Mouse (Mus musculus) stomach, embryonic 16.5 days (tissue): Measurements from ENCODE around the gene Adamts15. TPM values are rescaled to one million over a fixed set of nuclear protein-coding genes. Genes with fewer than 3 reads are reported as not detected.

Experiments used
- ATAC-seq: fragments of 200-750 bp; cut with Nextera tagmentation; 2 replicates; pipeline ENCODE4 v1.8.0; 2017; ENCODE audit warnings: moderate number of reproducible peaks, moderate TSS enrichment; ENCODE audit not compliant: insufficient read depth, low FRiP score
- H3K27ac ChIP-seq: fragments of 300-500 bp; sonication (generic); 2 replicates; pipeline ENCODE4 v1.5.1; 2014; ENCODE audit warnings: low read length
- H3K27me3 ChIP-seq: fragments of 300-500 bp; sonication (generic); 2 replicates; pipeline ENCODE4 v1.6.1; 2014; ENCODE audit warnings: low read length, control low read depth, mixed read lengths; ENCODE audit not compliant: control insufficient read depth, insufficient read depth
- H3K36me3 ChIP-seq: fragments of 300-500 bp; sonication (generic); 2 replicates; pipeline ENCODE4 v1.6.1; 2014; ENCODE audit warnings: low read length; ENCODE audit not compliant: control insufficient read depth, insufficient read depth
- H3K4me1 ChIP-seq: fragments of 300-500 bp; sonication (generic); 2 replicates; pipeline ENCODE4 v1.6.1; 2014; ENCODE audit warnings: low read length, control low read depth, mixed read lengths; ENCODE audit not compliant: control insufficient read depth, insufficient read depth
- H3K4me2 ChIP-seq: fragments of 300-500 bp; sonication (generic); 2 replicates; pipeline ENCODE4 v1.6.1; 2014; ENCODE audit warnings: low read depth, low read length, mixed read lengths
- H3K4me3 ChIP-seq: fragments of 300-500 bp; sonication (generic); replicated peaks from 2 replicates; pipeline ENCODE4 v1.5.1; 2014; ENCODE audit warnings: mild to moderate bottlenecking, low read length
- H3K9ac ChIP-seq: fragments of 300-500 bp; sonication (generic); 2 replicates; pipeline ENCODE4 v1.6.1; 2014; ENCODE audit warnings: low read length
- H3K9me3 ChIP-seq: fragments of 300-500 bp; sonication (generic); replicated peaks from 2 replicates; pipeline ENCODE4 v1.6.1; 2016; ENCODE audit warnings: low read length, control low read depth; ENCODE audit not compliant: control insufficient read depth
- WGBS: fragments of 180-500 bp; shearing (Covaris S2); extraction: QIAGEN DNeasy Blood & Tissue Kit; methylation state at CpG from one replicate; pipeline ENCODE4 v1.1.7; 2014; 5-methylcytosine and 5-hydroxymethylcytosine counted together
- polyA plus RNA-seq: library from polyadenylated mRNA; unstranded; fragments of >200 nt; fragmentation: Nextera tagmentation; extraction: Ambion mirVana; gene quantifications from 2 replicates; pipeline ENCODE4 v1.2.1, GENCODE M21; 2015

Gene Adamts15
- polyA plus RNA-seq, 1 experiment from 2014 or later, result 10.2 TPM

DNA sequence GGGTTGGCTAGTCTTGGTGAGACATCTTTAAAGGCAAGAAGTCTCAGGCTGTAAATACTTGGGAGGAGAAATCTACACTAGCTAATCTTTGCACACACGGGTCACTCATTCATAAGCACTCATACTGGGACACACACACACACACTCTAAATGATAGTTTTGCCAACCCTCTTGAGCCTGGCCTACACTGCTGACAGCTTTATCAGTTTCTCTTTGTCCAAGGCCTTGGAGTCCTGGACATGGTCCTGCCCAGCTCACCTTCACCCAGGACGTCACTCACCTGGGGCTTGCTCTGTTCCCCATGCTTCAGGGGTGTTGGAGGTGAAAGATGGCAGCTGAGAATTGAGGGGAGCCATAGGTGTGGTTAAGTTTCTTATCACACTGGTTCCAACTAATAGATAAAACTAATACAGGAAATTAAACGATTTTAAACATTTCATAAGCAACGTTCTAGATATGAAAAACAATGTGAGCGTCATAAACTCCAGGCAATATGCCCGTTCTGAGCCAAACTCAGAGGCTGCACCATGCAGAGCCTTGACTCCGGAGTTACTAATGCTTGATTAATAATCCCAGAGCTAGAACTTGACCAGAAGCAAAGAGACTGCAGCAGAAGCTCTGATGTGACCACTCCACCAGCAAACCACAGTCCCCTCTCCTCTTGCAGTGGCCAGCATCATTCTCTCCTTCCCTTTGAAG lies 42.9 kb downstream of the Adamts15 start:
- Histone ChIP-seq H3K4me1 (no peaks in the 10 kb centered on the region), H3K9me3 (no peaks in the 10 kb centered on the region), H3K4me2 (no peak overlapping the region), H3K27me3 (no peaks in the 10 kb centered on the region), H3K4me3 (no peak overlapping the region), H3K27ac (no peak overlapping the region), H3K36me3 (no peaks in the 10 kb centered on the region), H3K9ac (no peak overlapping the region)
- ATAC-seq, result no peak
- WGBS, result 58% methylated on average over 7 of the region's 7 CpGs

- H3K9me3 ChIP-seq, result no peaks in the 10 kb centered on the region
- H3K4me2 ChIP-seq, result no peak overlapping the region
- no peaks in the 10 kb centered on the region for H3K27me3 ChIP-seq
- 40% methylated on average over 3 of the region's 3 CpGs for WGBS
- ATAC-seq, result no peak
- H3K9ac ChIP-seq, result no peak overlapping the region
- no peaks in the 10 kb centered on the region for H3K36me3 ChIP-seq
- no peak overlapping the region for H3K27ac ChIP-seq
- no peak overlapping the region for H3K4me3 ChIP-seq
- H3K4me1 ChIP-seq, result no peaks in the 10 kb centered on the region
Measured at GRCm38 (mm10) chr9:30876552-30876951, 45.7 kb downstream of the Adamts15 start.

DNA sequence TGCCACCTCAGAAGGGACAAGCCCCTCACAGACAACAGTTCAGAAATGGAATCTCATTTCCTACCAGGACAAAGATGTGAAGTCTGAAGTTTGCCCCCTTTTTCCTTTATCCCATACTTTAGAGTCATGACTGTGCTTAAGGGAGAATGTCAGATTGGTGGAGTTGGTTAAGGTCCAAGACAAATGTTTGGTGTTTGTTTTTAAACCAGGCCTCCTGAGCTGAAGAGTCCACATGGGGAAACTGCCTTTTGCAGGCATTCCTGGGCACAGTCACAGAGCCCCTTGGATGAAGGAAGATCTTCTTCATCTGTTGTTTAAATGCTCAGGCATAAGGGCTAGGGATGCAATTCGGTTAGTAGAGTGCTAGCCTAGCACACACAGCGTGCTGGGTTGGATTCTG lies 66.4 kb downstream of the Adamts15 start:
- no peak for ATAC-seq
- H3K27ac ChIP-seq, result no peak overlapping the region
- 75% methylated on average over 2 of the region's 2 CpGs for WGBS

DNA sequence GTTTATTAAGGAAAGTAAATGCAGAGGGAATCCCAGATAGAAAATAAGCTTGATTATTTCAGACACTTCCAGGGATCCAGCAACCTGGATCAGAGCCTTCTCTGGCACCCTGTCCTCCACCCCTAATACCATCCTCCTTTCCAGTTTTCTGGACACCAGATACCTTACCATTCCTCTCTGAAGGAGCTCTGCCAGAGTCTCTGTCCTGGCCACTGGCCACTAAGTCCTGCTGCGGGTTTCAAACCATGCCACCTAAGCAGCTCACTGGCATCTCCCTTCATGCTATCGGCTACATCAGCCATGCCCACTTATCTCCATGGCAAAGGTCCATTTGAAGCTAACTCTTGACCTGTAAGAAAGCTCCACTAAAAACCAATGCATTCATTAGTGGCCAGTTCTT lies 70.4 kb downstream of the Adamts15 start:
- H3K36me3 ChIP-seq, result no peaks in the 10 kb centered on the region

More for the DNA sequence above, 66.4 kb downstream of the Adamts15 start:
- no peak overlapping the region for H3K4me3 ChIP-seq
- H3K9ac ChIP-seq, result no peak overlapping the region
- no peaks in the 10 kb centered on the region for H3K9me3 ChIP-seq
- H3K4me2 ChIP-seq, result no peak overlapping the region
- no peaks in the 10 kb centered on the region for H3K27me3 ChIP-seq
- no peaks in the 10 kb centered on the region for H3K36me3 ChIP-seq
- H3K4me1 ChIP-seq, result no peaks in the 10 kb centered on the region

DNA sequence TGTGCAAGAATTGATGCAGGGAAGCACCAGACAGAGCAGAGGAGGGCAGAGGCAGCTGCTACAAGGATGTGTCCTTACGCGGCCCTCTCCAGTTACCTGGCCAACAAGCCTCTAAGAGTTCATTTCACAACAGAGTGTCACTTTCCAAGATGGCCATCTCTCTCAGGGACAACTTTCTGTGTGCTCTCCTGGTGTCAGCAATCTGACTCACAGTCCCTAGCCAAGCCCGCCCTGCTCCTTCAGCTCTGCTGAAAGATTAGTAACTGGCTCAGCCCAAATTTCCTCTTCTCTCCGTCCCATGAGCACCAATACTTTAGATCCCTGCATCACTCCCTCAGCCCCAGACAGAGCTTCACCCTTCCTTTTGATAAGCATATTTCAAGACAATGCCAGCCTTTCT lies 72.3 kb downstream of the Adamts15 start:
- Histone ChIP-seq H3K4me3 (no peak overlapping the region), H3K9ac (no peak overlapping the region), H3K4me1 (no peaks in the 10 kb centered on the region), H3K4me2 (no peak overlapping the region), H3K27me3 (no peaks in the 10 kb centered on the region), H3K36me3 (no peaks in the 10 kb centered on the region), H3K9me3 (no peaks in the 10 kb centered on the region), H3K27ac (no peak overlapping the region)
- ATAC-seq, result no peak
- 83% methylated on average over 4 of the region's 4 CpGs for WGBS

More for the DNA sequence above, 70.4 kb downstream of the Adamts15 start:
- no peak overlapping the region for H3K4me3 ChIP-seq
- no peak overlapping the region for H3K9ac ChIP-seq
- H3K27me3 ChIP-seq, result no peaks in the 10 kb centered on the region
- no peaks in the 10 kb centered on the region for H3K9me3 ChIP-seq
- no peaks in the 10 kb centered on the region for H3K4me1 ChIP-seq
- no peak for ATAC-seq
- H3K27ac ChIP-seq, result no peak overlapping the region
- no peak overlapping the region for H3K4me2 ChIP-seq
- 93% methylated on average over 2 of the region's 2 CpGs for WGBS

DNA sequence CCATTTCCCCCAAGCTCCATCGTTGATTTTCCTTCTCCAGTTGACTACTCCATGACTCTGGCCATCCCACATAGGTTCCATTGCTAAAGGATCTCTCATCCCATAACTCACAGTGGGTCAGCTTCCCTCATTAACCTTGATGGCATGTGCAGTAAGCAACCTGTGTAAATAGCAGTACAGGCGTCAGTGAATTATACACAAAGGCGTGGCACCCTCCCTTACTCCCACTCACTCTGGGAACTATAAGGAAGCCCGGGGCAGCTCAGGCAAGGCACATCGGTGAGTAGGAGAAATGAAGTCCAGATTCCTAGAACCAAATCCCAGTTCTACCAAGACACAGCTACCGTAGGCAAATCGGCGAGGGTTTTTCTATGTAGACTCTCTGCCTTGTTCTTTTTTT lies 72.8 kb downstream of the Adamts15 start:
- no peaks in the 10 kb centered on the region for H3K9me3 ChIP-seq
- no peaks in the 10 kb centered on the region for H3K36me3 ChIP-seq
- H3K4me2 ChIP-seq, result no peak overlapping the region
- no peak overlapping the region for H3K27ac ChIP-seq
- H3K9ac ChIP-seq, result no peak overlapping the region
- H3K4me1 ChIP-seq, result no peaks in the 10 kb centered on the region
- no peak overlapping the region for H3K4me3 ChIP-seq
- 75% methylated on average over 8 of the region's 8 CpGs for WGBS
- H3K27me3 ChIP-seq, result no peaks in the 10 kb centered on the region
- ATAC-seq, result no peak; the same call in 1 of the 2 replicates

Other genes starting within 250 kb of the Adamts15 start
- gene Adamts8, start 20.1 kb upstream of the Adamts15 start, polyA plus RNA-seq, result 6.3 and 6.5 TPM in 2 replicates
- gene Zbtb44, start 108.2 kb upstream of the Adamts15 start, polyA plus RNA-seq, result 4.8 and 5.8 TPM in 2 replicates
- 77.9 and 96.3 TPM in 2 replicates for gene St14, start 209.4 kb upstream of the Adamts15 start, polyA plus RNA-seq